Mouse (Mus musculus) spleen, adult 2 months (tissue): ENCODE results near the gene Apol7e.
"Not testable (repeated sequence)": the region's sequence is repeated elsewhere in the genome, so short reads cannot be mapped to it uniquely, and the experiment has no call there.

Experiments used
- CTCF ChIP-seq: fragments of 200-500 bp; IDR thresholded peaks from 2 replicates; pipeline ENCODE4 v1.5.1; 2011; ENCODE audit warnings: mild to moderate bottlenecking, inconsistent platforms; ENCODE audit not compliant: insufficient read depth, insufficient read length, insufficient replicate concordance; ENCODE audit errors: extremely low read depth
- POLR2A ChIP-seq: fragments of 200-500 bp; IDR thresholded peaks from 2 replicates; pipeline ENCODE4 v1.6.1; 2011; ENCODE audit warnings: low read depth, low read length, inconsistent platforms

- not testable (repeated sequence) for TF ChIP-seq CTCF, POLR2A
Measured at GRCm38 (mm10) chr15:77651143-77651542, 47.5 kb upstream of the Apol7e start.
